Mouse (Mus musculus) forebrain, embryonic 13.5 days (tissue): ENCODE data around the gene Fam214a. TPM values are rescaled to one million over a fixed set of nuclear protein-coding genes. Genes with fewer than 3 reads are reported as not detected.

Experiments
- ATAC-seq: fragments of 200-750 bp; cut with Nextera tagmentation; 2 replicates; pipeline ENCODE4 v1.8.0; 2017
- H3K27ac ChIP-seq: fragments of 300-500 bp; sonication (generic); 2 replicates; pipeline ENCODE4 v1.5.1; 2015; ENCODE audit warnings: inconsistent platforms, mild to moderate bottlenecking, moderate library complexity
- H3K27me3 ChIP-seq: fragments of 300-500 bp; sonication (generic); 2 replicates; pipeline ENCODE4 v1.6.1; 2015; ENCODE audit warnings: mild to moderate bottlenecking, inconsistent platforms
- H3K36me3 ChIP-seq: fragments of 300-500 bp; sonication (generic); 2 replicates; pipeline ENCODE4 v1.6.1; 2015; ENCODE audit warnings: mild to moderate bottlenecking, inconsistent platforms; ENCODE audit not compliant: poor library complexity, severe bottlenecking
- H3K4me1 ChIP-seq: fragments of 300-500 bp; sonication (generic); 2 replicates; pipeline ENCODE4 v1.6.1; 2015; ENCODE audit warnings: inconsistent platforms
- H3K4me2 ChIP-seq: fragments of 300-500 bp; sonication (generic); 2 replicates; pipeline ENCODE4 v1.6.1; 2015; ENCODE audit warnings: inconsistent platforms, mild to moderate bottlenecking, moderate library complexity
- H3K4me3 ChIP-seq: fragments of 300-500 bp; sonication (generic); 2 replicates; pipeline ENCODE4 v1.5.1; 2015; ENCODE audit warnings: mild to moderate bottlenecking, inconsistent platforms
- H3K9ac ChIP-seq: fragments of 300-500 bp; sonication (generic); 2 replicates; pipeline ENCODE4 v1.6.1; 2015; ENCODE audit warnings: mild to moderate bottlenecking, inconsistent platforms
- H3K9me3 ChIP-seq: fragments of 300-500 bp; sonication (generic); replicated peaks from 2 replicates; pipeline ENCODE4 v1.6.1; 2016; ENCODE audit warnings: inconsistent platforms
- WGBS: fragments of 180-500 bp; shearing (Covaris S2); methylation state at CpG from one replicate; pipeline ENCODE4 v1.1.7; 2015; 5-methylcytosine and 5-hydroxymethylcytosine counted together
- polyA plus RNA-seq: library from polyadenylated mRNA; unstranded; fragments of >200 nt; fragmentation: Nextera tagmentation; extraction: Ambion mirVana; gene quantifications from 2 replicates; pipeline ENCODE4 v1.2.1, GENCODE M21; 2015

The Fam214a gene
- polyA plus RNA-seq, 1 experiment from 2014 or later, result 25.7 TPM

DNA sequence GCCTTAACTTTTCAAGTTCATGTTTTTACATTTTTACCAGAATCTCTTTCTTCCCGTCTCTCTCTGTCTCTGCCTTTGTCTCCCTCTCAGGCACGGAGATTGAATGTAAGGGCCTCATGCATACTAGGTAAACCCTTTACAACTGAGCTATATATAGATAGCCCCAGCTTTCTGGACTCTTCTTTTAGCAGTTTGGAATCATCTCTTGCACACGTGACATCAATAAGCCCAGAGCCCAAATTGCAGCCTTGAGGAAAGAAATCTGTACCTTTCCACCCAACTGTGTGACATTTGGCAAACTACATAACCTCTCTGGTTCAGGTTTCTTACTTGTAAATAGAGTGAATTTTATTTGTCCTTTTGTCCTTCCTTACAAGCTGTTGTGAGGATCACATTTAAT is 119.7 kb downstream of the Fam214a start:
- H3K4me3 ChIP-seq, result peak overlapping the region; percentile 93
- WGBS, result 6% methylated on average over 3 of the region's 3 CpGs
- no peaks in the 10 kb centered on the region for H3K27me3 ChIP-seq
- no peaks in the 10 kb centered on the region for H3K36me3 ChIP-seq
- H3K27ac ChIP-seq, result peak overlapping the region; percentile 96; the same call in 1 of the 2 replicates
- H3K4me1 ChIP-seq, result peaks cover 31% of the 10 kb centered on the region
- ATAC-seq, result no peak
- peak overlapping the region; percentile 97 for H3K9ac ChIP-seq
- no peaks in the 10 kb centered on the region for H3K9me3 ChIP-seq
- H3K4me2 ChIP-seq, result peak overlapping the region; percentile 65

DNA sequence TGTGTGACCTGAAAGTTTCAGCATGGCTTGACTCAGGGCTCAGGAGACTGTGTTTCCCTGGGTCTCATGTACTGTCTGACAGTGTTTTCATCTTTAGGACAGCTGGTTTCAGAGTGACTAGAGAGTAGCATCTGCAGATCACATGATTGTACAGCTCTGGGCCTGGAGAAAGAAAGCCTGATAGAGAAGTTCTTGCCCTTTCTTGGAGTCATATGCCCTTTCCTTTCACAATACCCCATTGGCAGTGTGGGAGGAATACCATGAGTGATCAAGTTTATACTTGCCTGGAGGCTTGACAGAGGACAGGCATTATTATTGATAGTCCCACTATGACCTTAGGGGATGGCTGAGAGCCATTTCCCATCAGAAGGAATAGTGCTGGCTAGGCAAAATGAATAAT is 124.5 kb downstream of the Fam214a start:
- Histone ChIP-seq H3K9me3 (0 out of 2 replicates have a peak, but pooled peaks cover 4% of the 10 kb centered on the region), H3K36me3 (no peaks in the 10 kb centered on the region), H3K27me3 (no peaks in the 10 kb centered on the region), H3K27ac (no peak overlapping the region), H3K4me1 (peaks cover 20% of the 10 kb centered on the region), H3K9ac (no peak overlapping the region), H3K4me3 (no peak overlapping the region), H3K4me2 (no peak overlapping the region)
- no peak for ATAC-seq

Other genes starting within 250 kb of the Fam214a start
- 1.2 and 2.2 TPM in 2 replicates for gene Onecut1, start 91.0 kb upstream of the Fam214a start, polyA plus RNA-seq
- 282 and 301 TPM in 2 replicates for gene Arpp19, start 84.7 kb downstream of the Fam214a start, polyA plus RNA-seq
- gene Myo5a, start 118.1 kb downstream of the Fam214a start, polyA plus RNA-seq, result 25.7 and 26.9 TPM in 2 replicates